Mouse (Mus musculus): ENCODE results near the gene Srrt. TPM values are rescaled to one million over a fixed set of nuclear protein-coding genes. Genes with fewer than 3 reads are reported as not detected.

The Srrt gene
- total and polyA plus RNA-seq, 3 experiments = 60.5 to 66.4 (median 63.9) TPM

DNA sequence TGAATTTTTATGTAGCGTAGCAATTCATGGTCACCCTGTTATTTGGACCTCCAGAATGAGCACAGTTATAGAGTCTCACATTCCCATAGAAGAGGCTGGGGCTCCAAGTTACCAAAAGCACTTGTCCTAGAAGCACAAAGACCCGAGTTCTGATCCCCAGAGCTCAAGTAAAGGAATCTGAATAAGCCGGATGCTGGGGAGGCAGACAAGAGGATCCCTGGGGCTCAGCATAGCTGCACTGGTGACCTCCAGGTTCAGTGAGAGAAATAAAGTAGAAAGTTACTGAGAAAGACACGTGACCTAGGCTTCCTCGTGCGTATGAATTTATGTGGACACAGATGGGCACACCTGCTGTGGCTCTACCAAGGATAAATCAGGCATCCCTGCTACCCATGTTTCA is 27.6 kb upstream of the Srrt start:
- H3K9ac ChIP-seq (ENCODE audit: low read depth, low read length) = no peak overlapping the region
- H3K27ac ChIP-seq = no peak overlapping the region
- intact Hi-C loops (cut with DNase I) = loop anchor here (5.0 kb wide), 3 partner anchors 167 to 447 kb away; partner anchors contain the start of genes Plod3, Pop7 and Znhit1
- no peak for DNase-seq
- 82% methylated on average over 6 of the region's 6 CpGs for WGBS
- TF ChIP-seq EP300 (IDR thresholded peaks at IDR 0.05; ENCODE audit: insufficient read depth, low read depth, low read length) (no peak), POLR2A (IDR thresholded peaks at IDR 0.05; ENCODE audit: insufficient read depth, low read depth, low read length) (no peak), CTCF (IDR thresholded peaks at IDR 0.05) (no peak)
- peaks cover 5% of the 10 kb centered on the region for H3K4me1 ChIP-seq (ENCODE audit: control insufficient read depth, insufficient read depth, low read length)
- H3K79me2 ChIP-seq (replicated peaks; ENCODE audit: control insufficient read depth, insufficient read depth, low read length) = no peaks in the 10 kb centered on the region
- H3K36me3 ChIP-seq (ENCODE audit: control insufficient read depth, insufficient read depth, low read length) = no peaks in the 10 kb centered on the region
- H3K4me3 ChIP-seq = no peak overlapping the region
- no peaks in the 10 kb centered on the region for H3K27me3 ChIP-seq (ENCODE audit: control insufficient read depth, insufficient read depth, low read length)

DNA sequence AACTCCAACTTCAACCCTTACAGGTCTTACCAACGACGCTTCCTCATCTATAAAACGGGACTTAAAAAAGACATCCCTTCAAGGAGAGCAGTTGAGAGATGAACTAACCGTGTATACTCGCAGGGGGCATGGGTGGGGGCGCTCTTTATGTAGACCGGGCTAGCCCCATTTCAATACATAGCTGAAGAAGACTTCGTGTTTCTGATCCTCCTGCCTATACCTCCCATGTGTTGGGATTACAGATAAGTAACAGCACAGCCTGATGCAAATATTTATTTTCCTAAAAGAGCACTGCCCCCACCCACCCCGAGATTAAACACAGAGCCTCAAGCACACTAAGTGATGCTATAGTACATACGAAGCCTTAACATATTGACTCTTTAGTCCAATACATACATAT is 26.8 kb upstream of the Srrt start:
- TF ChIP-seq POLR2A (IDR thresholded peaks at IDR 0.05; ENCODE audit: insufficient read depth, low read depth, low read length) = no peak
- TF ChIP-seq EP300 (IDR thresholded peaks at IDR 0.05; ENCODE audit: insufficient read depth, low read depth, low read length) = no peak
- TF ChIP-seq CTCF (IDR thresholded peaks at IDR 0.05) = no peak
- H3K4me1 ChIP-seq (ENCODE audit: control insufficient read depth, insufficient read depth, low read length) = peaks cover 1% of the 10 kb centered on the region; the same call in 1 of the 2 replicates
- no peaks in the 10 kb centered on the region for H3K27me3 ChIP-seq (ENCODE audit: control insufficient read depth, insufficient read depth, low read length)
- no peaks in the 10 kb centered on the region for H3K79me2 ChIP-seq (replicated peaks; ENCODE audit: control insufficient read depth, insufficient read depth, low read length)
- H3K9ac ChIP-seq (ENCODE audit: low read depth, low read length) = no peak overlapping the region
- H3K36me3 ChIP-seq (ENCODE audit: control insufficient read depth, insufficient read depth, low read length) = no peaks in the 10 kb centered on the region
- 43% methylated on average over 10 of the region's 10 CpGs for WGBS
- H3K27ac ChIP-seq = no peak overlapping the region
- intact Hi-C loops (cut with DNase I) = loop anchor here (1.0 kb wide), 1 partner anchor 42 kb away; no protein-coding TSS in a partner anchor
- no peak for DNase-seq
- H3K4me3 ChIP-seq = no peak overlapping the region

DNA sequence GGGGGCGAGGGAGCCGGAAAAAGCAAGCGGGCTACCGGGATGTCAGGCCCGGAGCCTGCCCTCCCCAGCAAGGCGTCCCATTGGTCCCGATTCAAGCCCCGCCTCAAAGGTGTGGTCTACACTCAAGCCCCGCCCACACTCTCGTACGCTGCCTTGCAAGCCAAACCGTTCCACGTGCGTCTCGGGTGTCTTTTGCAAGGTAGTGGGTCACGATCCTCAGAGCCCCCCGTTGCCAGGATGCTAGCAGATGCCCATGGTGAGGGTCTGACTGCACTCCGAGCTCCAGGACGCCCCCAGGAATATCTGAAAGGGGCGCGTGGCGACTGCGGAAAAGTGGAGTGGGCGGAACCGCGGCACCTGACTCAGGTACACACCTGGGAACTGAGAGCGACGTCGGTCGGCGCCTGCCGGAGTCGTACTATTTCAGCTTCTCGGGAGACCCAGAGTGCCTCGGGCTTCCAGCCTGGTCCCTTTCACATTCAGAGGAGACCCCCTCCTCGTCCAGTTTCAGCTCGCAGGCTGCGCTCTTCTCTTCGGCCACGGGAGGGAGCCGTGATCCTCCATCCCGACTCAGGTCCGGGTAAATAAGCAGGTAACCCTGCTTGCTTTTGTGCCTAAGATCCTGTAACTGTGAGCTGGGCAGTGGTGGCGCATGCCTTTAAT is 26.2 kb upstream of the Srrt start, which contains the start of gene Slc12a9:
Gene Slc12a9 (minus strand): TSS at position 86 of the 663 bp plus-strand sequence.
- intact Hi-C loops (cut with DNase I) = loop anchor here (1.0 kb wide), 2 partner anchors 43 to 48 kb away; no protein-coding TSS in a partner anchor
- Histone ChIP-seq H3K36me3 (ENCODE audit: control insufficient read depth, insufficient read depth, low read length) (no peaks in the 10 kb centered on the region), H3K27ac (peak within 1 kb of the TSS; percentile 61), H3K27me3 (ENCODE audit: control insufficient read depth, insufficient read depth, low read length) (no peaks in the 10 kb centered on the region), H3K4me1 (ENCODE audit: control insufficient read depth, insufficient read depth, low read length) (peaks cover 1% of the 10 kb centered on the region; the same call in 1 of the 2 replicates), H3K9ac (ENCODE audit: low read depth, low read length) (peak within 1 kb of the TSS; percentile 63), H3K4me3 (peak within 1 kb of the TSS; percentile 63), H3K79me2 (replicated peaks; ENCODE audit: control insufficient read depth, insufficient read depth, low read length) (no peaks in the 10 kb centered on the region)
- under 1% methylated on average over 44 of the region's 44 CpGs for whole genome bisulfite sequencing
- peak; percentile 93 to 94 for DNase-seq
- peak; percentile 86 for TF ChIP-seq CTCF (IDR thresholded peaks at IDR 0.05)
- TF ChIP-seq EP300 (IDR thresholded peaks at IDR 0.05; ENCODE audit: insufficient read depth, low read depth, low read length) = 0 out of 2 replicates have a peak, but pooled peaks have one; percentile 51
- peak; percentile 49 for TF ChIP-seq POLR2A (IDR thresholded peaks at IDR 0.05; ENCODE audit: insufficient read depth, low read depth, low read length)

DNA sequence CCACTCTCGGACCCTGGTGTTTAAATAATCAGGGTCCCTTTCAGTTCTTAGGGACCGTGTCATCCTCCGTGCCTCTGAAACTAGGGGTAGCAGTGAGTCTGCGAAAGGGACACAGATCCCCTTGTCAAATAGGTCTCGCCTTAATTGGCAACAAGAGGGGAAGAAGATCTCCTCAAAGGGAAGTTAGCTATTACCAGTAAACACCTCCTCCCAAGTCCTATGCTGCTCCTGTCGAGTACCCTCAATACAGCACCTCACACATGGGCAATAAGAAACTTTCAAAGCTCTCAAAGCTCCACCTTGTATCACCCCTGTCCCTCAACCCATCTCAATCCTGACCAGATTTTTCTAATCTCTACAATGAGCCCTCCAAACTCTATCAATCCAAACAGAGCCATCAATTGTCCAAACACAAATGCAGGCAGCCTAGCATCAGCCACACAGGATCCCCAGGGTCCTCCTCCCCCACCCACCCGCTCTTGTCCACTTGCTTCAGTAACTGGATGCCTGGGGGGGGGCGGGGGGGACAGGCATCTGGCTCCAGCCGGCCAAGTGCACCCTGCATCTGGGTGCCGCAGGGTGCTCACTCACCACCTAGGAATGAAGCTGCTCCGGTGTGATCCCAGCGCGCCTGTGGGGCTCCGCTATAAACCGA is 25.5 kb upstream of the Srrt start:
- Histone ChIP-seq H3K79me2 (replicated peaks; ENCODE audit: control insufficient read depth, insufficient read depth, low read length) (no peaks in the 10 kb centered on the region), H3K27me3 (ENCODE audit: control insufficient read depth, insufficient read depth, low read length) (no peaks in the 10 kb centered on the region), H3K4me1 (ENCODE audit: control insufficient read depth, insufficient read depth, low read length) (peaks cover 1% of the 10 kb centered on the region; the same call in 1 of the 2 replicates), H3K9ac (ENCODE audit: low read depth, low read length) (peak overlapping the region; percentile 63), H3K27ac (peak overlapping the region; percentile 61), H3K36me3 (ENCODE audit: control insufficient read depth, insufficient read depth, low read length) (no peaks in the 10 kb centered on the region), H3K4me3 (peak overlapping the region; percentile 63)
- 24% methylated on average over 15 of the region's 15 CpGs for WGBS
- TF ChIP-seq CTCF (IDR thresholded peaks at IDR 0.05) (no peak), EP300 (IDR thresholded peaks at IDR 0.05; ENCODE audit: insufficient read depth, low read depth, low read length) (no peak), POLR2A (IDR thresholded peaks at IDR 0.05; ENCODE audit: insufficient read depth, low read depth, low read length) (no peak)
- DNase-seq = no peak
- intact Hi-C loops (cut with DNase I) = loop anchor here (1.0 kb wide), 1 partner anchor 48 kb away; no protein-coding TSS in a partner anchor

DNA sequence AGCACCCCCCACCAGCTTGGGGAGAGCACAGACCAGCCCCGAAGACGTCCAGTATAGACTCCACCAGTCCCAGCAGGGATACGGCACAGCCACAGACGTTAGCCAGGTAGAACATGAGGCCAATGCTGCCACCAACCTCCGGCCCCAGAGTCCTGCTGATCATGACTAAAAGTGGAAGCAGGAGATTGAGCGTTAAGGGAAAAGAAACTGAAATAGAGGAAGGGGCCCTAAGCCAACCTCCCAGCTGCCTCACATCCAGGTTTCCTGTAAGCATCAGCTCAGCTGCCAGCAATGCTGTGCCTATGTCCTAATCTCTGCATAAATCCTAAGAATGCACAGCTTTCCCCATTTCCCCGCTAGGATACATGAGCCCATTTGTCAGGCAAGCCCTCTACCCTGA is 23.4 kb upstream of the Srrt start:
- intact Hi-C loops (cut with DNase I) = no loop called here
- TF ChIP-seq EP300 (IDR thresholded peaks at IDR 0.05; ENCODE audit: insufficient read depth, low read depth, low read length) (no peak), CTCF (IDR thresholded peaks at IDR 0.05) (no peak), POLR2A (IDR thresholded peaks at IDR 0.05; ENCODE audit: insufficient read depth, low read depth, low read length) (no peak)
- no peak overlapping the region for H3K27ac ChIP-seq

More for the DNA sequence above, 23.4 kb upstream of the Srrt start:
- WGBS = 81% methylated on average over 7 of the region's 7 CpGs
- no peaks in the 10 kb centered on the region for H3K4me1 ChIP-seq (ENCODE audit: control insufficient read depth, insufficient read depth, low read length)
- H3K4me3 ChIP-seq = no peak overlapping the region
- H3K9ac ChIP-seq (ENCODE audit: low read depth, low read length) = no peak overlapping the region
- no peaks in the 10 kb centered on the region for H3K27me3 ChIP-seq (ENCODE audit: control insufficient read depth, insufficient read depth, low read length)
- no peaks in the 10 kb centered on the region for H3K36me3 ChIP-seq (ENCODE audit: control insufficient read depth, insufficient read depth, low read length)
- H3K79me2 ChIP-seq (replicated peaks; ENCODE audit: control insufficient read depth, insufficient read depth, low read length) = no peaks in the 10 kb centered on the region
- no peak for DNase-seq

Measured in heart, adult 2 months (tissue).